7 mouse cellular contexts compared by ENCODE assay signal in the genomic region with DNA sequence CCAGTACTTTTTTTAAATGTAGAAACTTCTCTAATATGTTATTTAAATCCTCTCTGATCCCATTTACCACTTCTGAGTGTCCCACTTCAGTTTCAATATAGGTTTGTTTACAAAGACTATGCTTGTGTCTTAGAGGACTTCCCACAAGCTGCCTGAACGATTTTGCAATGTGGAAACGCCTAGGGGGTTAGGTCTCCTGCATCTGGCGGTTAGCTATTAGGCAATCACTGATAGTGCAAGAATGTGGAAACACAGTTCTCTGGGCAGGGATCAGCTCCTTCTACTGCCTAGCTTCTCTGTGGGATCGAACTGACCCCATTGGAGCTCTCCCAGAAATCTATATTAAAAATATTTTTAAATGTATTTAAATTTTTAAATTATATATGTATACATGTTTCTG. TPM values are rescaled to one million over a fixed set of nuclear protein-coding genes. Genes with fewer than 3 reads are reported as not detected.
DNase-seq lines count a peak whose midpoint lies in the region; ATAC-seq and TF ChIP-seq lines count a peak whose summit lies in the region.

Gene Cask, minus strand, starts transcription at position 83 of the 400 bp plus-strand sequence.

- H3K4me2 ChIP-seq in forebrain, embryonic 12.5 days = no peak within 1 kb of the TSS
- no peak within 1 kb of the TSS for H3K4me2 ChIP-seq in intestine, embryonic 15.5 days (replicated peaks)

- no peak for TF ChIP-seq POLR2A in MEL (IDR thresholded peaks at IDR 0.05; ENCODE audit: control insufficient read depth in 1 of 2, insufficient read depth in 1 of 2, low read depth in 1 of 2, low read length in 2 of 2, poor library complexity in 1 of 2)

- peaks cover 0 to 3% of the 10 kb centered on the region in 2 experiments; a peak in 2 of 4 replicates for H3K36me3 ChIP-seq in MEL (ENCODE audit: control insufficient read depth in 1 of 2, insufficient read depth in 2 of 2, low read length in 2 of 2)
- H3K36me3 ChIP-seq in forebrain, embryonic 12.5 days (replicated peaks) = no peaks in the 10 kb centered on the region
- no peaks in the 10 kb centered on the region for H3K36me3 ChIP-seq in intestine, embryonic 15.5 days

- TF ChIP-seq CTCF in MEL (IDR thresholded peaks at IDR 0.05 in 2 of 3, conservative IDR thresholded peaks at IDR 0.05 in 1 of 3; ENCODE audit: control insufficient read depth in 1 of 3, insufficient read depth in 1 of 3, low read depth in 2 of 3, low read length in 3 of 3, poor library complexity in 1 of 3, severe bottlenecking in 1 of 3) = no peak

- DNase-seq in 3T3-L1 (ENCODE audit: low read depth, low spot score) (peak; percentile 78), MEL (ENCODE audit: low read depth, low spot score) (peak; percentile 12)
- DNase-seq in lung, postnatal 10 days = peak; percentile 11
- DNase-seq in c-Kit-positive CD71-positive TER-119-positive erythroid progenitor cells, embryonic 14.5 days (ENCODE audit: low spot score) = no peak
- DNase-seq in testis, postnatal 10 days (ENCODE audit: low spot score) = no peak

- H3K79me2 ChIP-seq in MEL (ENCODE audit: control insufficient read depth, insufficient read depth, low read length, poor library complexity) = peaks cover 2% of the 10 kb centered on the region; the same call in 1 of the 2 replicates

- H3K9me3 ChIP-seq in MEL (replicated peaks; ENCODE audit: insufficient read depth, low read length) = no peaks in the 10 kb centered on the region
- no peaks in the 10 kb centered on the region for H3K9me3 ChIP-seq in forebrain, embryonic 12.5 days
- no peaks in the 10 kb centered on the region for H3K9me3 ChIP-seq in intestine, embryonic 15.5 days

- TF ChIP-seq RAD21 in MEL (IDR thresholded peaks at IDR 0.05; ENCODE audit: low read depth, low read length) = no peak

- ATAC-seq in forebrain, embryonic 12.5 days (ENCODE audit: low FRiP score) = no peak
- ATAC-seq in intestine, embryonic 15.5 days = peak; percentile 48; the same call in 1 of the 2 replicates

- no peak within 1 kb of the TSS for H3K9ac ChIP-seq in MEL (ENCODE audit: control insufficient read depth, low read depth, low read length, poor library complexity, severe bottlenecking)
- H3K9ac ChIP-seq in forebrain, embryonic 12.5 days = no peak within 1 kb of the TSS
- no peak within 1 kb of the TSS for H3K9ac ChIP-seq in intestine, embryonic 15.5 days

- H3K4me3 ChIP-seq in MEL (ENCODE audit: control insufficient read depth in 1 of 2, insufficient read depth in 1 of 2, low read depth in 2 of 2, low read length in 2 of 2) = no peak within 1 kb of the TSS
- no peak within 1 kb of the TSS for H3K4me3 ChIP-seq in forebrain, embryonic 12.5 days (replicated peaks)
- H3K4me3 ChIP-seq in intestine, embryonic 15.5 days (replicated peaks) = no peak within 1 kb of the TSS

- no peak for TF ChIP-seq EP300 in MEL (IDR thresholded peaks at IDR 0.05; ENCODE audit: low read depth in 1 of 2, low read length in 2 of 2)

- H3K27ac ChIP-seq in MEL (ENCODE audit: control insufficient read depth, low read depth, low read length) = no peak within 1 kb of the TSS
- H3K27ac ChIP-seq in forebrain, embryonic 12.5 days = no peak within 1 kb of the TSS
- no peak within 1 kb of the TSS for H3K27ac ChIP-seq in intestine, embryonic 15.5 days

- H3K27me3 ChIP-seq in MEL (ENCODE audit: control insufficient read depth in 1 of 2, insufficient read depth in 2 of 2, low read length in 2 of 2) = peaks cover 0 to 1% of the 10 kb centered on the region in 2 experiments; a peak in 2 of 4 replicates
- no peaks in the 10 kb centered on the region for H3K27me3 ChIP-seq in forebrain, embryonic 12.5 days
- no peaks in the 10 kb centered on the region for H3K27me3 ChIP-seq in intestine, embryonic 15.5 days (replicated peaks)

- 66% methylated on average over 4 of the region's 4 CpGs for WGBS in forebrain, embryonic 12.5 days
- WGBS in intestine, embryonic 15.5 days = 38% methylated on average over 4 of the region's 4 CpGs

- H3K4me1 ChIP-seq in MEL (ENCODE audit: control insufficient read depth in 1 of 2, insufficient read depth in 2 of 2, low read length in 2 of 2) = peaks cover 9 to 10% of the 10 kb centered on the region in 2 experiments; a peak in 3 of 4 replicates
- no peaks in the 10 kb centered on the region for H3K4me1 ChIP-seq in forebrain, embryonic 12.5 days
- no peaks in the 10 kb centered on the region for H3K4me1 ChIP-seq in intestine, embryonic 15.5 days (replicated peaks)

TF ChIP-seq in MEL, 35 proteins besides CTCF, POLR2A, EP300 and RAD21:
- no peak for TF ChIP-seq ZKSCAN1 (IDR thresholded peaks at IDR 0.05; ENCODE audit: low read depth, low read length)
- no peak for TF ChIP-seq USF2 (IDR thresholded peaks at IDR 0.05; ENCODE audit: borderline replicate concordance in 1 of 2, insufficient read depth in 1 of 2, low read depth in 1 of 2, low read length in 2 of 2)
- no peak for TF ChIP-seq MEF2A (IDR thresholded peaks at IDR 0.05; ENCODE audit: extremely low read depth, insufficient replicate concordance, low read depth, low read length, poor library complexity, severe bottlenecking)
- no peak for TF ChIP-seq E2F4 (IDR thresholded peaks at IDR 0.05; ENCODE audit: borderline replicate concordance, low read depth, low read length)
- TF ChIP-seq MYB (IDR thresholded peaks at IDR 0.05; ENCODE audit: low read depth, low read length) = no peak

RNA-seq across cellular contexts. Expression of gene Cask, which starts in this region (rescaled TPM):
- total RNA-seq in MEL (2012; rRNA removed) = 9.4 and 10.6 TPM in 2 replicates
- 10 to 100 TPM in 1 of 2 experiments, not detected in 1; 13.3 TPM for polyA plus RNA-seq in MEL (2012; ENCODE audit: insufficient read depth in 1 of 2, insufficient read length in 2 of 2, low read depth in 1 of 2, low replicate concordance in 2 of 2, missing spikeins in 1 of 2)
- polyA plus RNA-seq in forebrain, embryonic 12.5 days (2016; fragmentation: Nextera tagmentation; extraction: Ambion mirVana) = 17.8 and 18.9 TPM in 2 replicates
- 10.9 and 11.3 TPM in 2 replicates for polyA plus RNA-seq in intestine, embryonic 15.5 days (2015; fragmentation: Nextera tagmentation; extraction: Ambion mirVana)

Comparison
In these comparisons a context has a peak if more than half of its experiments do, and no peak if none do; other contexts are left out.
1. DNase-seq: peak in 3T3-L1 (single experiment), MEL (single experiment) and lung, postnatal 10 days (single experiment); none in c-Kit-positive CD71-positive TER-119-positive erythroid progenitor cells, embryonic 14.5 days (single experiment) and testis, postnatal 10 days (single experiment).